Mouse (Mus musculus) liver, embryonic 14.5 days (tissue): ENCODE measurements around the gene Lexm.

Experiments
- CTCF ChIP-seq: IDR thresholded peaks from 2 replicates; pipeline ENCODE4 v1.5.1; 2016; ENCODE audit warnings: antibody characterized with exemption, low read depth, control low read depth
- EP300 ChIP-seq: IDR thresholded peaks from 2 replicates; pipeline ENCODE4 v1.6.1; 2016; ENCODE audit warnings: antibody characterized with exemption, low read depth

GRCm38 (mm10) chr4:106655681-106656080 is 38.6 kb upstream of the Lexm start:
- no peak for TF ChIP-seq CTCF
- TF ChIP-seq EP300, result no peak
